8 mouse cellular contexts compared by ENCODE assay signal in the genomic region with DNA sequence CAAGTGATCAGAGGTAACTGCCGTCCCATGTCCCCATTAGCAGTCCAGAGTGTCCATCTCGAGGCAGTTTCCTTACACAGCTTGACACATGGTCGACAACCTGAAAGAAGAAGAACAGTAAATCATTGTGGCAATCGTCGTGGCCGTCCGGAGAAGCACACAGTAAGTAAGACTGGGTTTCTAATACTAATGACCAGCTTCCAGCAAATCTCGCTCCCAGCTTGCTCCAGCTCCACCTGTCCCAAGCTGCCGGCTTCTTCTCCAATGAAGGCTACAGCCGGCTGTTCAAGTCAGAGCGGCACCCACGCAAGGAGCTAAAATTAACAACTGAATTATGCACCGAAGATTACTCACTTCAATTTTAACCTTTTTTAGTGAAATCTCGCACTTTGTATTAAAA. TPM values are rescaled to one million over a fixed set of nuclear protein-coding genes. Genes with fewer than 3 reads are reported as not detected.
DNase-seq lines count a peak whose midpoint lies in the region; ATAC-seq and TF ChIP-seq lines count a peak whose summit lies in the region.

No protein-coding gene starts in this region.

- H3K4me3 ChIP-seq in cortical plate, adult 2 months (ENCODE audit: insufficient read depth, low read length) = peak overlapping the region; percentile 33
- no peak overlapping the region for H3K4me3 ChIP-seq in hindbrain, embryonic 12.5 days
- H3K4me3 ChIP-seq in thymus, adult 2 months (ENCODE audit: control insufficient read depth, insufficient read depth, low read length) = no peak overlapping the region

- H3K27me3 ChIP-seq in hindbrain, embryonic 12.5 days = peaks cover 13% of the 10 kb centered on the region; the same call in 1 of the 2 replicates
- H3K27me3 ChIP-seq in thymus, adult 2 months (ENCODE audit: control insufficient read depth, insufficient read depth, low read length) = no peaks in the 10 kb centered on the region

- H3K9ac ChIP-seq in hindbrain, embryonic 12.5 days = no peak overlapping the region; the same call in 1 of the 2 replicates

- TF ChIP-seq CTCF in cortical plate, adult 2 months (IDR thresholded peaks at IDR 0.05; ENCODE audit: extremely low read depth, insufficient read depth, low read length) = no peak
- TF ChIP-seq CTCF in thymus, adult 2 months (IDR thresholded peaks at IDR 0.05; ENCODE audit: borderline replicate concordance, control insufficient read depth, extremely low read depth, insufficient read depth, low read length, poor library complexity) = no peak

- WGBS in hindbrain, embryonic 12.5 days = 38% methylated on average over 14 of the region's 14 CpGs
- 91% methylated on average over 14 of the region's 14 CpGs for WGBS in thymus, adult 2 months

- no peaks in the 10 kb centered on the region for H3K9me3 ChIP-seq in hindbrain, embryonic 12.5 days (replicated peaks)

- peaks cover 2% of the 10 kb centered on the region for H3K4me1 ChIP-seq in cortical plate, adult 2 months (ENCODE audit: control insufficient read depth, insufficient read depth, low read length)
- H3K4me1 ChIP-seq in hindbrain, embryonic 12.5 days = peaks cover 22% of the 10 kb centered on the region
- H3K4me1 ChIP-seq in thymus, adult 2 months (replicated peaks; ENCODE audit: control insufficient read depth, insufficient read depth, low read length) = peaks cover 24% of the 10 kb centered on the region

- no peaks in the 10 kb centered on the region for H3K36me3 ChIP-seq in hindbrain, embryonic 12.5 days
- peaks cover 89% of the 10 kb centered on the region for H3K36me3 ChIP-seq in thymus, adult 2 months (ENCODE audit: control insufficient read depth, insufficient read depth, low read length)

- TF ChIP-seq POLR2A in cortical plate, adult 2 months (IDR thresholded peaks at IDR 0.05; ENCODE audit: extremely low read depth, insufficient read depth, low read length) = peak; percentile 93
- TF ChIP-seq POLR2A in thymus, adult 2 months (IDR thresholded peaks at IDR 0.05; ENCODE audit: control insufficient read depth, extremely low read depth, insufficient read depth, low read length, poor library complexity) = no peak

- ATAC-seq in hindbrain, embryonic 12.5 days (ENCODE audit: low FRiP score) = no peak

- DNase-seq in layer of hippocampus, adult 18-20 months (ENCODE audit: low spot score in 2 of 2) = peak; percentile 60 to 64
- DNase-seq in layer of hippocampus, postnatal 25 days (ENCODE audit: extremely low spot score in 1 of 2, low spot score in 1 of 2) = no peak
- peak; percentile 46 for DNase-seq in retina, postnatal 1 day
- DNase-seq in urinary bladder, adult 18-20 months (ENCODE audit: low spot score in 2 of 2) = no peak
- DNase-seq in kidney, adult 8-10 months = no peak
- no peak for DNase-seq in thymus, adult 2 months

- H3K27ac ChIP-seq in cortical plate, adult 2 months (ENCODE audit: insufficient read depth, low read length) = peak overlapping the region; percentile 88
- no peak overlapping the region for H3K27ac ChIP-seq in hindbrain, embryonic 12.5 days
- no peak overlapping the region for H3K27ac ChIP-seq in thymus, adult 2 months (ENCODE audit: control insufficient read depth, insufficient read depth, low read length)

- H3K4me2 ChIP-seq in hindbrain, embryonic 12.5 days (replicated peaks) = peak overlapping the region; percentile 24; the same call in 1 of the 2 replicates

RNA-seq across cellular contexts. Expression of a gene that starts 48.1 kb away (rescaled TPM):
- total RNA-seq in layer of hippocampus, adult 18-20 months (2021) = 100 to 1,000 TPM; 204 to 210 TPM
- 100 to 1,000 TPM; 196 to 274 TPM for total RNA-seq in layer of hippocampus, postnatal 25 days (2021)
- polyA plus RNA-seq in cortical plate, adult 2 months (2012; rRNA removed) = 521 and 601 TPM in 2 replicates
- 9.8 and 19.9 TPM in 2 replicates for polyA plus RNA-seq in hindbrain, embryonic 12.5 days (2016; fragmentation: Nextera tagmentation; extraction: Ambion mirVana)
- polyA plus RNA-seq in thymus, adult 2 months (2012; rRNA removed) = 578 and 597 TPM in 2 replicates

Comparison
In these comparisons a context has a peak if more than half of its experiments do, and no peak if none do; other contexts are left out.
1. DNase-seq: peak in layer of hippocampus, adult 18-20 months (2 of 2) and retina, postnatal 1 day (single experiment); none in layer of hippocampus, postnatal 25 days (0 of 2), urinary bladder, adult 18-20 months (0 of 2), kidney, adult 8-10 months (0 of 2) and thymus, adult 2 months (single experiment).
2. RNA of a gene that starts 48.1 kb away (polyA plus RNA-seq): 521 to 601 TPM in cortical plate, adult 2 months and 578 to 597 TPM in thymus, adult 2 months; 9.8 to 19.9 TPM in hindbrain, embryonic 12.5 days; every median in the first group is over 10 times any median in the second.